Mouse (Mus musculus) gastrocnemius, postnatal 4 days (tissue): ENCODE measurements around the gene Olfr1366. TPM values are rescaled to one million over a fixed set of nuclear protein-coding genes. Genes with fewer than 3 reads are reported as not detected.
A peak's percentile ranks its signal among the peaks of the same experiment; 100 is the strongest.
"Not testable (repeated sequence)": the region's sequence is repeated elsewhere in the genome, so short reads cannot be mapped to it uniquely, and the experiment has no call there.

Source experiments
- DNase-seq, 2 experiments: peaks; one replicate each; pipeline ENCODE4 v3.0.0; 2021 to 2022; ENCODE audit warnings: low spot score in 2 of 2, mixed read lengths in 2 of 2
- long read RNA-seq, 2 experiments: library from polyadenylated mRNA; stranded (forward); transcript quantifications; one replicate each; pipeline ENCODE4 v2.0.0; 2021
- total RNA-seq, 2 experiments: library from RNA; stranded (reverse); gene quantifications; 2 replicates each; pipeline ENCODE4 v1.2.3; 2021

Gene Olfr1366
- total RNA-seq: not detected
- long read RNA-seq, experiment 1: 0 reads
- long read RNA-seq, experiment 2: 0 reads

DNA sequence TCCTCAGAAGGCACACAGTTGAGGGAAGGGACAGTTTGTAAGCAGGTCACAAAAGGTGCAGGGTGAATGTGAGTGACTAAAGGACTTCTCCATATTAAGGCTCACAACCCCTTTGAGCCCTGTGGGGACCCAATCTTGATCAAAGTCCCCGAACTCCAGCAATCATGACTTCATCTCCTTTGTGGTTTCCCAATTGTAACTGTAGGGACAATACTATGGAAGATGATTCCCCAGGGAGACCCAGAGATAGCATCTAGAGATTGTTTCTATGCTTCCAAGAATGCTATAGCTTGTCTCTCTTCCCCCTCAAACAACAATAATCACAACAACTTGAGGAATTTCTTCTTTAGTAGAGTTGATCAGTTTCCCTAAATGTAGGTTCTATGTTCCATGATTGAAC lies at the start of gene Olfr1366:
TSS of gene Olfr1366 (minus strand) at position 101 of the 400 bp plus-strand sequence.
- no peak for DNase-seq

DNA sequence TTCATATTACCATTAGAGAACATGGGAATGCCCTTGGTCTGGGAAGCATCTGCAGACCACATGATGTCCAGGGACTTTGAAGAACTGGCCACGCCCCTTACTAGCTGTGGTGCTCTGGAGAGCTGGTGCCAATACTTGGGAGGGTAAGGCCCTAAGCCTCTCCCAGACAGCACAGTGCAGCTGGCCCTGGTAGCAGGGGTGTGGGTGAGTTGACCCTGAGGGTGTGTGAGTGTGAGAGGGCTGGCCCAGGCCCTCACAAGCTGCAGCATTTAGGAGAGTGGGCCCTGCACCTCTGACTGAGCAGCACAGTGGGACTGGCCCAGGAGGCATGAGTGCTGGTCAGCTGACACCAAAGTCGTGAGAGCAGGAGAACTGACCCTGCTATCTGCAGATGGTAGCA lies 49.0 kb upstream of the Olfr1366 start:
- no peak for DNase-seq

DNA sequence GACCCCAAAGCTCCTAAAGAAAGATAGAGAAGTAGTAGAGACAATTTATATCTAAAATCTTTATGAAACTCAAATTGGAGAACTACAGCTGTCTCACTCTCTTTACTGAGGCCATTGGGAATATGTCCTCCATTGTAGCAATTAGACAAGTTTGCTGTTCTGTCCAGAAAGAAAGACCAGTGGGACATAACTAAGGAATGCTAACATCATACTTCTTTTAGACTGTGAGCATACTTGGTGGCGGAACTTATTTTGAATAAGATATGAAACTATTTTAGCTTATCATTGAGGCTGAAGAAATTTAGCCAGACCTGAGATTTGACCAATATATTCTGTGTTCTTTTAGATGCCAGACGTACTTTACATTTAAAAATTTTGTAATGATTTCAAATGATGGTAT lies 39.1 kb upstream of the Olfr1366 start, which contains the start of gene Olfr1364:
TSS of gene Olfr1364 (minus strand) at position 101 of the 400 bp plus-strand sequence.
- no peak for DNase-seq

DNA sequence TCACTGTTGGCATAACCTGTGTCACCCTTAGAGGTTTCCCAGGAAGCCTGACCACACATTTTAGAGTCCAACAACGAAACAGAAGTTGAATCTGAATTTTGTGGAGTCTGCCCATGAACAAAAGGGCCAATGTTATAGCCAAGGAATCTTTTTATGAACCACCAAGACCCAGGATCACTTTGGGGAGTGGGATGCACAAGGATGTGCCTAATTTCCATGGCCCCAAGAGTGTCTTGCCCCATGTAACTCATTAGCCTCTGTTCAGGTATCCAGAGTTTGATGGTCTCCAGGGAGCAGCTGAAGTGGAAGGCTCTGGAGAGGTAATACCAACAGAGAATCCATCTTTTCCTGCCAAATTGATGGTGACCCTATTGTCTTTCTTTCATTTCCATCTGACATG lies 17.2 kb upstream of the Olfr1366 start, which contains the start of gene Olfr1535:
TSS of gene Olfr1535 (minus strand) at position 101 of the 400 bp plus-strand sequence.
- no peak for DNase-seq

DNA sequence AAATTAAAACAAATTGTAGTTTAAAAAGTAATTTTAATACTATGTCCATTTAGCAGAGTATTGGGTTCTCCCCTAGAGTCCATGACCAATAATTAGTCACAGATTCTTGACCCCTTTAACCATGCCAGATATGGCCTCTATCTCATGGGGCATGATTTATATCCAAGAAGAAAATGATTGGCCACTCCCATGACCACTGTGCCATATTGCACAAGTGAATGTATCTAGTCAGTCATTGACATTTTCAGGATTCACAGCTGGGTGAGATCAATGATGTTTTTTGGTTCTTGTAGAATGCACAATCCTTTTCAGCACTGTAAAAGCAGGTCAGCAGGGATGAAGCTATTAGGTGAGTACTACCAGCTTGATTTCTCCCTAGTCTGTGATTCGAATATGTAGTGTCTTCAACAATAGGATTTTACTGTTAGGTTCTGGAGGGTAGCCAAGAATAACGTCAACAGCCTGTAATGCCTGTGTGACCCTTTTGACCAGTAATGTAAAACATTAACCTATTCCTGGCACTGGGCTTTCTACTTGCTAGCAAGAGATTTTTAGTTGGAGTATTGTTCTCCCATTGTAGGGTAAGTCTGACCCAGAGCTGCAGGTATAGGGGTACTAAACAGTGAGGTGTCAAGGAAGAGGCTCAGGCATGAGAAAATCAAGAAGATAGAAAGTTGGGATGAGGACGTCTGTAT lies 8.0 kb upstream of the Olfr1366 start:
- no peak for DNase-seq

DNA sequence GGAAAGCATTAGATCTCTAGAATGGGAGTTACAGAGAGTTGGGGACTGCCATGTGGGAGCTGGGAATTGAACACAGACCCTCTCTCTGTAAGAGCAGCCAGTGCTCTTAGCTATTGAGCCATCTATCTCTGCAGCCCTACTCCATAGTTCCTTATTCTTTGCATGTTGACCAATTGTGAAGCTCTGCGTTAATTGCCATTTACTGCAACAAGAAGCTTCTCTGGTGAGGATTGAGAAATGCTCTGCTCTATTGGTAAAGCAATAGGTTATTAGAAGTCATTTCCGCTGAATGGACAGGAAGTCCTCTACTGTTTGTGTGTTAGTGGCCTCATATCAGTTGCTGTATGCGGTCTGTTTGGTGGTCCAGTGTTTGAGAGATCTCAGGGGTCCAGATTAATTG lies 6.9 kb upstream of the Olfr1366 start:
- DNase-seq: no peak

DNA sequence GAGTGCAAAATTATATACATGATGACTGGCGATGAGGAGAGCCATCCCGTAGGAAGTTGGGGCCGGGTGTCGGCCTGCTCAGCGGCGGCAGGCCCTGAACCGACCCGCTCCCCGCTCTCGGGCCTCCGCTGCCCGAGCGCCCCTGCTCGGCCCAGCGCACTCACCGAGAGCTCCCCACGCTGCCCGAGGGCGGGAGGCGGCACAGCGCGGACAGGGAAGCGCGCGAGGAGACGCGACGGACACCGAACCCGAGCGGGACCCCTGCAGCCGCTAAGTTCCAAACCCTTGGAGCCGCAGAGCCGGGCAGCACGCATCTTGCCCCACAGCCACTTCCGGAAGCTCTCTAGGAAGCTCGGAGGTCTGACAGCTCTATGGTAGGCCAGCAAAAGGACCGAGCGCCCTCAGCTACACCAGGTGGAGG lies 11.8 kb downstream of the Olfr1366 start, which contains the start of gene Zkscan8:
TSS of gene Zkscan8 (minus strand) at position 340 of the 421 bp plus-strand sequence.
- DNase-seq: peak; percentile 44 to 85

DNA sequence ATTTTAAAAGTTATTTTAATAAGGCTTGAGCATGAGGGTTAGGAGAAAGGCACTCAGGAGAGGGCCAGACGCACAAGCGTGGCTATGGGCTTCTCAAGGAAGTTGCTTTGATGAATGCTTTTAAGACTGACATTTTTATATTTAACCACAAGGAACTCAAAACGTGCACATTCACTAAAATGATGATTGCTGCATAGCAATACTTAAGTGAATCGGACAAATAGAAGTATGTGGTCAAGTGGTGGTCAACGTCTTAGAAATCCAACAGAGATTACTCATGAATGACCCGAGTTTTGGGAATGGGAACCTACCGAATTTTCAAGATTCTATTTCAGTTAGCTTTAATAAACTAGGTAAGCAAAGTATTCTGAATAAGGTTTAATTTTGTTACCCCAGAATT lies 12.5 kb downstream of the Olfr1366 start:
- no peak for DNase-seq

DNA sequence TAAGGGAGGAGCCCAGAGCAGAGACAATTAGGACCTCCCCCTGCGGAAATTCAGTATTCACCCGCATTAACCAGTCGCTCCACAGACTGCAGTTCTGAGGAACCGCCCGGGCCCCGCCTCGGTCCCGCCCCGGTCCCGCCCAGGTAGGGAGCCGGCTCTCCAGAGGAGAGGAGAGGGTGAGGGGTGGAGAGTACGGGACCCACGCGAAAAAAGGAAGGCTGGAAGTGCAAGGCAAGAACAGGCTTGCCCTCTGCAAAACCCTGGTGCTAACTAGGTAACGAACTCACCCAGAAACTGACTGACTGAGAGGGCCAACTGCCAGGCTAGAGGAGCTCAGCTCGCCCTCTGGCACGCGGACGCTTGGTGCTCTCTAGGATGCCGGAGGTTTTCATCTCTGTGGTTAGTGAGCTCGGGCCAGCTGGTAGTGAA lies 36.4 kb downstream of the Olfr1366 start:
- DNase-seq: peak; percentile 41 to 76

DNA sequence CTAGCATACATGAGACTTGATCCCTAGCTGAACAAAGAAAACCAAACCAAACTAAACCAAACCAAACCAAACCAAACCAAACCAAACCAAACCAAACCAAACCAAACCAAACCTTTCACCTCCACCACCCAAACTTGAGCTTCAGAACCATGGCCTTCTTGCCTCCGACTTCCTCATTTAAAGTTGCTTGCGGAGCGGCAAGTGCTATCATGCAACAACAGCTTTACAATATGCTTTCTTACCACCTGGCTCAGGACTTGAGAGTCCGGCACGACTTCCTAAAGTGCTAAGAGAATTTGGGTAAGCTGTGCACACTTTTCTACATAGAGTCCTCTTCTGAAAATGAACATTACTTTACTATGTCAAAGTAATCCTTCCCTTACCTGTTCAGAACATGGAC lies 40.3 kb downstream of the Olfr1366 start:
- DNase-seq: no peak

DNA sequence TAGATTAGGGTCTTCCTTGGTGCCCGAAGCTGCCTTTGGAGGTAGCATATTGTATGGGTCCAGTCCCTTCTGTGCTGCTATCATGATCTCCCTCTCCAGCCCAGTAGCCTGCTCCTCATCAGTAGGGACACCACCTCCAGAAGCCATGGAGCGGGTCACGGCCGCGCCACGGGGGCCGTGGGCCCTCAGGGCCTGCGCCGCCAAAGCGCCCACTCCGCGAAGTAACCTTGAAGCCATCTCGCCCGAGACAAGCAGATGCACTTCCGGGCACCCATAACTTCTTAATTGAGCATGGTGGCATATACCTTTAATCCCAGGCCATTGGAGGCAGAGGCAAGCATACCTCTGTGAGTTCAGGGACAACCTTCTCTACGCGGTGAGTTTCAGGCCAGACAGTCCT lies 41.4 kb downstream of the Olfr1366 start, which contains the start of gene Gm11273:
TSS of gene Gm11273 (minus strand) at position 237 of the 400 bp plus-strand sequence.
- not testable (repeated sequence) for DNase-seq

DNA sequence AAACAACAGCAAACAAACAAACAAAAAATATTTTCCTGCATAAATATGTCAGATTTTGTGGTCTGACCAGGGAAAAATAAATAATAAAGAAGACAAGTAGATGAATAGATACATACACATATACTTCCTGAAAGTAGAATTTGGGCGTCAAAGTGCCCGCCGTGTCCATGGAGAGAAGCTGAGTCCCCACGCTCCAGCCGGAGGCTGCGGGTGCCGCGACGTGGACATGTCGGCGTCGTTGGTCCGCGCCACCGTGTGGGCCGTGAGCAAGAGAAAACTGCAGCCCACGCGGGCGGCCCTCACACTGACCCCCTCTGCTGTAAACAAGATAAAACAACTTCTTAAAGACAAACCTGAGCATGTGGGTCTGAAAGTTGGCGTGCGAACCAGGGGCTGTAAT lies 47.5 kb downstream of the Olfr1366 start, which contains the start of gene AK157302:
TSS of gene AK157302 (plus strand) at position 144 of the 400 bp plus-strand sequence.
- no peak for DNase-seq

DNA sequence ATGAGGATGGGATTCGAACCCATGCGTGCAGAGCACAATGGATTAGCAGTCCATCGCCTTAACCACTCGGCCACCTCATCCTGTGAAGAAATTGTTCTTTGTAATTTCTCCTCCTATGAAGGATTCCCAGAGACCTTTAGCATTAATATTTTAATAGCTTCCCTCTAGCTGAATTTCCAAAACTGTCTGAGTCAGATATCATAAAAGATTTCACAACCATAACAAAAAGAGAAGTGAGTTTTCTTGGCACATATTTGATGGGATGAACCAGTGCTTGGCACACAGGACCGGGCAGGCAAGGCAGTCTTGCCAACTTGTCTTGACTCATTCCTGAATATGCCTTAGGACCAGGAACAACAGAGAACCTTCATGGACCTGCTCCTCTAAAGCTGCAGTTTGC lies 49.8 kb downstream of the Olfr1366 start:
- no peak for DNase-seq

DNA sequence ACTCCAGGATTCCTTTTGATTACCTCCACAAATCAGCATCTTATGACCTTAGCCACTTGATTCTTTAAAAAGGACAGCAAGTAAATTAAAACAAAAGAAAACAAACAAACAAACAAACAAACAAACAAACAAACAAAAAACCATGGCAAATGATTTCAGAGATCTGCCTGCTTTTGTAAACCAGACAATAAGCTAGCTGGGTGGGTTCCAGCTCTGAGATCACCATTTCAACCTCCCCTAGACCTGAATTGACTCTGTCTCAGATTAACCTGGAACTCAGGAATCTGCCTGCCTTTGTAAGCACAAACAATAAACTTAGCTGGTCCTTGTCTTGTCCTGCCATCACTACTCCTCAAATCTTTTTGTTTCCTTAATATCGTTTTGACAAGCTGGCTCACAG lies 55.7 kb downstream of the Olfr1366 start:
- no peak for DNase-seq

Other genes starting within 250 kb of the Olfr1366 start
- not detected for gene Gpx6, start 230.7 kb downstream of the Olfr1366 start, total RNA-seq
- not detected for gene Olfr1367, start 195.9 kb downstream of the Olfr1366 start, total RNA-seq
- 1 to 10 TPM; 8.2 to 8.5 TPM for gene Zscan12, start 180.0 kb downstream of the Olfr1366 start, total RNA-seq
- 10 to 100 TPM; 30.4 to 34.4 TPM for gene Zkscan3, start 140.1 kb downstream of the Olfr1366 start, total RNA-seq
- under 1 TPM; 0.29 to 0.49 TPM for gene Pgbd1, start 101.8 kb downstream of the Olfr1366 start, total RNA-seq
- 10 to 100 TPM; 18.3 to 19.0 TPM for gene Zscan26, start 89.1 kb downstream of the Olfr1366 start, total RNA-seq
- gene Nkapl, start 74.3 kb downstream of the Olfr1366 start, total RNA-seq: under 1 TPM; 0.41 to 0.81 TPM
- 1 to 10 TPM; 1.2 to 1.5 TPM for gene Zkscan4, start 63.9 kb downstream of the Olfr1366 start, total RNA-seq
- gene Gm10065, start 63.4 kb downstream of the Olfr1366 start, total RNA-seq: not detected
- gene AK157302, start 47.6 kb downstream of the Olfr1366 start, total RNA-seq: 10 to 100 TPM; 10.2 to 12.5 TPM
- gene Gm11273, start 41.4 kb downstream of the Olfr1366 start, total RNA-seq: 10 to 100 TPM; 76.0 to 91.1 TPM
- gene Zkscan8, start 11.7 kb downstream of the Olfr1366 start, total RNA-seq: 10 to 100 TPM; 15.0 to 15.6 TPM
- gene Olfr1535, start 17.1 kb upstream of the Olfr1366 start, total RNA-seq: not detected
- not detected for gene Olfr1364, start 39.0 kb upstream of the Olfr1366 start, total RNA-seq
- gene Olfr1362, start 71.2 kb upstream of the Olfr1366 start, total RNA-seq: not detected
- not detected for gene Olfr11, start 99.7 kb upstream of the Olfr1366 start, total RNA-seq
- gene Olfr1361, start 120.6 kb upstream of the Olfr1366 start, total RNA-seq: not detected
- not detected for gene Olfr1360, start 134.6 kb upstream of the Olfr1366 start, total RNA-seq
- not detected for gene Olfr1359, start 155.3 kb upstream of the Olfr1366 start, total RNA-seq
- gene Hist1h2bl, start 173.3 kb upstream of the Olfr1366 start, total RNA-seq: 100 to 1,000 TPM; 362 to 482 TPM
- gene Hist1h2ai, start 173.6 kb upstream of the Olfr1366 start, total RNA-seq: 100 to 1,000 TPM; 297 to 368 TPM
- 100 to 1,000 TPM; 508 to 651 TPM for gene Hist1h3h, start 174.9 kb upstream of the Olfr1366 start, total RNA-seq
- gene Hist1h2bm, start 179.2 kb upstream of the Olfr1366 start, total RNA-seq: 100 to 1,000 TPM; 101 to 150 TPM
- gene Hist1h4j, start 192.3 kb upstream of the Olfr1366 start, total RNA-seq: 10 to 100 TPM; 70.8 to 87.9 TPM
- gene Hist1h4k, start 207.7 kb upstream of the Olfr1366 start, total RNA-seq: 1,000 to 10,000 TPM in 1 of 2 experiments, 100 to 1,000 TPM in 1; 854 to 1,164 TPM
- 100 to 1,000 TPM; 131 to 185 TPM for gene Hist1h2ak, start 211.0 kb upstream of the Olfr1366 start, total RNA-seq
- 100 to 1,000 TPM; 211 to 286 TPM for gene Hist1h2bn, start 211.3 kb upstream of the Olfr1366 start, total RNA-seq
- 100 to 1,000 TPM; 246 to 294 TPM for gene Hist1h1b, start 237.8 kb upstream of the Olfr1366 start, total RNA-seq
- gene Hist1h3i, start 240.6 kb upstream of the Olfr1366 start, total RNA-seq: 100 to 1,000 TPM; 398 to 496 TPM
- 100 to 1,000 TPM in 1 of 2 experiments, 10 to 100 TPM in 1; 82.7 to 102 TPM for gene Hist1h2an, start 244.4 kb upstream of the Olfr1366 start, total RNA-seq
- gene Hist1h2bp, start 244.7 kb upstream of the Olfr1366 start, total RNA-seq: 100 to 1,000 TPM; 143 to 201 TPM